Mouse (Mus musculus): ENCODE measurements around the gene 1700042G07Rik.
"Not testable (repeated sequence)": the region's sequence is repeated elsewhere in the genome, so short reads cannot be mapped to it uniquely, and the experiment has no call there.

Gene 1700042G07Rik

DNA sequence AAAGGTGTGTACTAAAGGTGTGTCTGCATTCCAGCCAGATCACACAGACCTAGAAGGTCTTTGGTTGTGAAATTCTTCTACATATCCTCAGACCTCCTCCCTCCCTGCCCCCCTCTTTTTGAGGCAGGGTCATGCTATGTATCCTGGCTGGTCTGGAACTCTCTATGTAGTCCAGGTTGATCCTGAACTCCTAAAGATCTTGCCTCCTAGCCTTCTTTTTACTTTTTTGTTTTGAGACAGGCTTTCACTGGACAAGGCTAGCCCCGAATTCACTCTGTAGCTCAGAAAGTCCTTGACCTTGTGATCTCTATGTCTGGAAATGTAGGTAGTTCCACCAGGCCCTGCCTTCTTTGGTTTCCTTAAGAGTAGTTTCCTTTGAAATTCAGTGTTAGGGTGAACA is 35.7 kb downstream of the 1700042G07Rik start:
- DNase-seq (ENCODE audit: low spot score): no peak

DNA sequence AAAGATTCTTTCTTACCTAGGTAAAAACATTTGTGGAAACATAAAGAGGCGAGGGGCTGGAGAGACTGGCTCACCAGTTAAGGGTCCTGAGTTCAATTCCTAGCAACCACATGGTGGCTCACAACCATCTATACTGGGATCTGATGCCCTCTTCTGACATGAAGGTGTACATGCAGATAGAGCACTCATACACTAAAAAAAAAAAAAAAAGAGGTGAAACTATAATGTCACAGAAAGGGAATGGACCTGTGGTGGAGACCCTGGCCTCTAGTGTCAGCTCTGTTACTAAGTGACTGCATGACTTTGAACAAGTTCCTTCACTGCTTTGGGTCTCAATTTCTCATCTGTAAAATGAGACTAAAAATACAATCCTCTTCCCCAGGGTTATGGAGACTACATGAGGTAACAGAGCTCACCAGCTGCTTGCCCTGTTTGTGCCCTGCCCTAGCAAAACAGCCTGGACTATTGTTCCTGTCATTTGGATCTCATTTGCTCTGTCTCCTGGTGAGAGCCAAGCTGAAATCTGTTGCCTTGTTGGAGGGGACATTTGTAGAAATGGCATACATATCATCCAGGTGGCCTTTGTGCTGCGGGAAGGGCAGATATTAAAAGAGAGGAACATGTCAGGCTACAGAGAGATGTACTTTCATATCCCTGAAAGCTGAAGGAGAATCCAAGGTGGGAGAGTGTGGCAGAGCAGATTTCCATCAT is 42.9 kb downstream of the 1700042G07Rik start:
- DNase-seq (ENCODE audit: low spot score): no peak

DNA sequence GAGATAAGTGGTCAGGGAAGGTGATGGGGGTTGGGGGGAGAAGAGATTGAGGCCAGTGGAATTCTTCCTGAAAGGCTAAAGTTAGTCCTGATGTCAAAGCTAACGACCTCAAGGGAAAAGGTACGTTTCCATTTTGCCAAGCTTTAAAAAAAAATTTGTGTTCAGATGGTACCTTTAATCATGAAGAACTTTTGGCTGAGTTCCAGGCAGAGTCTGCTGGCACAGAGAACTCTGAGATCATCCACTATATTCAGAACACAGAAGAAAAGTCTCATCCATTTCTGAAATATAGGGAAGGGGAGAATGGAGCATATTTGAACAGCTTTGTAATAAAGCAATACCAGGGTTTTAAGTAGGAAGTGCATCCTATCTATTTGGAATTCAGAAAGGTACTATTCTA is 43.9 kb downstream of the 1700042G07Rik start:
- DNase-seq (ENCODE audit: low spot score): no peak

DNA sequence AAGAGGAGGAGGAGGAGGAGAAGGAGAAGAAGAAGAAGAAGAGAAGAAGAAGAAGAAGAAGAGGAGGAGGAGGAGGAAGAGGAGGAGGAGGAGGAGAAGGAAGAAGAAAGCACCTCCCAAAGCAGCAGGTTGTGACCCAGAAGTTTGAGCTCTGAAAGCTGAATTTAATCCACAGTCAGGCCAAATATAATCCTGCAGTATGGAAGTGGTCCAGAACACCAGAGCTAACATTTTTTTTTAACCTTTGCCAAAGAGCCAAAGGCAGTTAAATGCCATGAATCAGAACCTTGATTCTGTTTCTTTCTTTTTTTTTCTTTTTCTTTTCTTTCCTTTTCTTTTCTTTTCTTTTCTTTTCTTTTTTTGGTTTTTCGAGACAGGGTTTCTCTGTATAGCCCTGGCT is 44.5 kb downstream of the 1700042G07Rik start:
- DNase-seq (ENCODE audit: low spot score): not testable (repeated sequence)

DNA sequence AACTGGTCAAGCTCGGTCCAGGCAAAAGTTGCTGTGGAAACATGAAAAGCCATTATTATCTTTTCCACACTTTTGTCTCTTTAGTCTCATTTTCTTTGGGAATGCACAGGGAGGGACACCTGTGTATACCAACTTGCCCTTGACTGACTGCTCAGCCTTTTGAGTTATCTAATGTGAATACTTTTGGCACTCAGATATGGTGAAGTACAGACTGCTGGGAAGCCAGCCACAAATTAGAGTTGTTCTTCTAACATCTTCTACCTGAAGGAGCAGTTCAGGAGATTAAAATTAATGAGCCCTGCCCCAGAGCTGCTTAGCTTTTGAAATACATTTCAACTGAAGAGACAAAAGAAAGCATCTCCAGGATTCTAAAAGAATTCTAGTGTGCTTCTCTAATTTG is 45.9 kb downstream of the 1700042G07Rik start:
- no peak for DNase-seq (ENCODE audit: low spot score)

DNA sequence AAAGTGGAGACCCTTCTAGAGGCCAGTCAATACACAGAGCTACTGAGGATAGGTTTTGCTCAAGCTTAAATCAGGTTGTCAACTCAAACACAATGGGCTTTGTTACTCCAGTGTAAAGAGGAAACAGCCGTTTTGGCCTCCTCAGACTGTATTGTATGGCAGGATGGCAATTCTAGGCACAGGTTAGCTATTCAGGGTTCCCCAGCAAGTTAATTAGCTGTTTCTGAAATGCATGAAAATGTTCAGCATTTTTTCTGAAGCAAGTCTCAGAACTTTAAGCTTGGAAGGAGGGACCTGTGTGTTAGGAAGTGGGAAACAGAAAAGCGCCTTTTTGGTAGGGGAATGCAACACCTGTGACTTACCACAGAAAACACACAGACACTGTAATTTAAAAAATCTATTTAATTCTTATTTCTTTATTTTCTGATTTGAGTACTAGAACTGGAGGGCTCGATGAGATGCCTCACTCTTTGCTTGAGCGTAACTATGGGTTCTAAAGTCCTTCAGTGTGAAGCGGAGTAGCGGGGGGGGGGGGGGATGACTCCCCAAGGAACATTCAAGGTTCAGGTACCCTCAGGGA is 47.0 kb downstream of the 1700042G07Rik start:
- peak; percentile 58 for DNase-seq (ENCODE audit: low spot score)

DNA sequence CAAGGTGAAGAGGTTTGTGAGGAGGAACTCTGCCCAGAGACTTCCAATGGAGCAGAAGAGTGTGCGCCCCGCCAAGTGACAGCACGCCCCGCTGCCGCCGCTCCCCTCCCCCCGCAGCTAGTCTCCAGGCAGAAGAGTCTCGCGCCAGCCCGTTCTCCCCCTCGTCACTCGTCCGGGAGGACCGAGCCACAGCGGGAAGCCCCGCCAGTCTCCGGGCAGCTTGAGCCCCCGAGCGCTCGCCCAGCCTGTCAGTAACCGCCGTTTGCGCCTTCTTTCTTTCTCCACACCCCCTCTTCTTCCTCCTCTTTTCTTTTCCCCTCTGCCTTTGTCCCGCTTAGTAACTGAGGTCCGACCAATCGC is 47.6 kb downstream of the 1700042G07Rik start:
- DNase-seq (ENCODE audit: low spot score): no peak

DNA sequence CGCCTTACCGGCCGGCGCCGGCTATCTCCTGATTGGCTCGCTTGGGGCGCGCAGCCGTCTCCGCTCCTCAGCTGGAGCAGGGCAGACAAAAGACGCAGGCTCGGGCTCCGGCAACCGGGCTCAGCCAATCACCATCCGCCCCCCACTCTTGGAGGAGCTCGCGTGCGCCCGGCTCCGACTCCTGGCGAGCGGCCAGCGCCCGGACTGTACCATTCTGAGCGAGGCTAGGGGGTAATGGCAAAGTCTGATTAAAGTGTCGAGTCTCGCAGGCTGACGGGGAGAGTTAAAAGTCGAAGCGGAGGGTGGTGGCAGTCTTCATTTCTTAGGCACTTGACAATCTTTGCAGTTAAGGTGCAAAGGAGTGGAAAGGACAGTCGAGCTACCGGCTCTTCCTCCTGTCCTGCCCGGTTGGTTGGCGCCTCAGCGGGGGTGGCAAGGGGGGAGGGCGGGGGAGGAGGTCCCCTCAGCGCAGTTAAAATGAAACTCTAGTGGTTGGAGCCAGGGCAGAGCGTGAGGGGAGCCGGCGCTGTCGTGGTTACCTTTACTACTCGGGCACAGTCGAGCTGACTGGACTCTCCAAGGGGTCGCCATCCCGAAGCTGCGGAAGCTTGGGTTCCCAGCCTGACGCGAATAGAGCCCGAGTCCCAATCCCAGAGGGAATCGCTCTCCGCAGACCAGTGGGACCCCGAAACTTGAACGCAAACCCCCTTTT is 48.1 kb downstream of the 1700042G07Rik start, which contains the start of gene Pik3r3:
TSS of gene Pik3r3 (plus strand) at position 479 of the 712 bp plus-strand sequence.
- peak; percentile 98 for DNase-seq (ENCODE audit: low spot score)

DNA sequence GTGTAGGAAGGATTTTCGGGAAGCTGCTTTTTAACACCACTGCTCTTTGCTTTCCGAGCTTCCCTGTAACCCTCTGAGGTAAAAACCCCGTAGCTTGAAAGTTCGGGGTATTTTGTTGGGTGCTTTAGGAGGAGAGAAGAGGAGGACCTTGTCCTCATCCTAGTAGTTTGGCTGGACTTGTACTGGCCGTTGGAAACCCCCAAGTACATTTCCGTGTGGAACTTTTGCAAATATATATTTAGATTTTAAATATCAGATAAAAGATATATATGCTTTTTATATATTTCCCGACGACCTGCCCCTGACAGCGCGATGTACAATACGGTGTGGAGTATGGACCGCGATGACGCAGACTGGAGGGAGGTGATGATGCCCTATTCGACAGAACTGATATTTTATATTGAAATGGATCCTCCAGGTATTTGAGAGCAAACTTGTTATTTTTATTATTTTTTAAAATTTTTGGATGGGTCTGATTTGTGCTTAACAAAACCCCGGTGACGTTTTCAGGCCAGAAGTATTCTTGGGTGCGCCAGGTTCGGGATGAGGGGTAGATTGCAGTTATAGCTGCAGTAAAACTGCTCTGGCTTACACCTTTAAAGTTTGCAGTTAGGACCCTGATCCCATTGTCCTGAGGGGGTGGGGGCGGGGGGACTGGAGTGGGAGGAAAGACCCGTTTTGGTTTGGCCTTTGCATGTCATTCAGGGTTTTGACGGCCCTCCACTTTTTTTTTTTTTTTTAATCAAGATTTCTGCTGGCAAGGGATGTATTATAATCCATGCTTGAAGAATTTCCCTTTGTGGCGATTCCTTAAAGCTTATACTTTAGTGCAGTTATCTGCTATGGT is 49.0 kb downstream of the 1700042G07Rik start:
- DNase-seq (ENCODE audit: low spot score): peak; percentile 53

DNA sequence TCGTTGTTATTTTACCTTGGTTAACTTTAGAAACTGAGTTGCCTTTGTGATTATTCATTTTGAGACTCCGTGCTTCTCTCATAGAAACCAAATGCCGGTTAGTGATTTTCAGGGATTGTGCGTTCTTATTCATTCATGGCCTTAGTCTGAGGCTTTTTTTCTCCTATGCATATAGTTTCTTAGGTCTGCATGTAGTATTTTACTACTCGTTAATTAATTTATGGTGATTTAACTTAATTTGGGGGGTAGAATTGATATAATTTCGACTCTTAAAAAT is 49.6 kb downstream of the 1700042G07Rik start:
- no peak for DNase-seq (ENCODE audit: low spot score)

Measured in embryo, embryonic 10 days (tissue).